Mouse (Mus musculus) embryo, embryonic 10.5 days (tissue): ENCODE results near the gene Cacnb4.

Source experiments
- DNase-seq: peaks from one replicate; pipeline ENCODE4 v3.0.0-alpha.2; 2015; ENCODE audit warnings: low spot score

The Cacnb4 gene

DNA sequence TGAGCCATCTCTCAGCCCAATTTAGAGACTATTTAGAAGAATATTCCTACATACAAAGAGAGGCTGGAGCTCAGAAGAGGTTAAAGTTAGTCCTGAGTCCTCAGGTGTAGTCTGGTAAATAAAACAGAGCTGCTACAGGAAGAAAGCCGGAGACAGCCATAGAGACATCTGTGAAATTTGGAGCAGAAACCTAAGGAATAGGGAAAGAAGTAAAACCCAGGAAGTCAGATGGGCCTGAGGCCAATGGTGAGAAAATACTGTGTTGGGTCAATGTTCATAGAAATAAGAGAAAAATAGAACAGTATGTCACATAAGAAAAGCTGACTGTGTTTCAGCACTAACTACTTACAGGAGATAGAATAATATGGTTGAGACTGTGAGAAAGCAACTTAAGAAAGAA is 155.6 kb downstream of the Cacnb4 start:
- no peak for DNase-seq

DNA sequence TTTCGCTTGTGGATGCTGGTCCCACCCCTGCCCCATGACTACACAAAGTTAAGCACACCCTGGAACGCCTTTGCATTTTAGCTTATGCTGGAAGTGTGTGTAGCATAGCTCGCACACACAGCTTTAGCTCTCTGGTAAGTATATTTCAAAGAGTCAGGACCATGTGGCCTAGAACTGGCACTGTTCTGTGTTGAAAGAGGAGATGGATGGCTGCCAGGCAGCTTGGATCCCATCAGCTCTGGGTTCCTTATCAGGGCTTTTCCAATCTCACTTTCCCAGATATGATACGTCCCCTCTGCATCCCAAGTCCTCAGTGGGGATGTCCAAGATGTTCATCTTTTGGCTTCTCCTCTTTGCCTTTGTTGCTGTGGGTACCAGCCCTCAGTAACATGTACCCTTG is 157.9 kb downstream of the Cacnb4 start:
- no peak for DNase-seq

DNA sequence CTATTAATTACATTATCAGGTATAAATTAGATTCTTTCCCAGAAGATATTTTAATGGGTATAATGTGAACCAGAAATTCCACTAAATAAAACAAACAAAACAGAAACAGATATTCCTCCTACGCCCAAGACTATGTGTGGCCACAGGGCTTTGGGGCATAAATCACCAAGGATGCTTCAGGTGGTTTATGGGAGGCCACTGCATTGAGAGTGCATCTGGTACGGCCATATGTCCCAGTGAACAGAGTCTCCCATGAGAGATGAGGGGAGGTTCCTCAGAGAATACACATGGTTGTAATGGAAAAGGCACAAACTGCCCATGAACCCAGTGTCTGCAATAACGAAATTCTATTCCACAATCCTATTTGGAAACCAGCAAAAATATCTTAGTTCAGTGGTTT is 160.1 kb downstream of the Cacnb4 start:
- no peak for DNase-seq

DNA sequence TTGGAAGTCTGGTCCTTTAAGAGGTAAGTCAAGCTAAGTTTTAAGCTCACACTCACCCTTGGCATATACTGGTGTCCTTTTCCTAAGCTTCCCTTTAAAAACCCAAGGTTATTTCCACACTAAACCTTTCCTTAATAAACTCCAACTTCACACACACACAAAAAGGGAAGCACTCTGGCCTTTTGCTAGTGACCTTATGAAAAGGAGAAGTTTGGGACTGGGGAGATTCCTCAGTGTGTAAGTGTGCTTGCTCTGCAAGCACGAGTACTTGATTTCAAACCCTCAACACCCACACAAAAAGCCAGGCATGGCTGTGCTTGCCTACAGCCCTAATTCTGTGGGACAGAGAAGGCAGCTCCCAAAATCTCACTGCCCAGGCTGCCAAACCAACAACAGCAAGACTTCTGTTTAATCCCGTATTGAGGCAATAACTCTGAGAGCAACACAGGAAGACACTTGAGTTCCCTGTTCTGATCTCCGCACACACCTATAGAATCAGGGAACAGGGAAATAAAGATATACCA is 163.7 kb downstream of the Cacnb4 start:
- no peak for DNase-seq

DNA sequence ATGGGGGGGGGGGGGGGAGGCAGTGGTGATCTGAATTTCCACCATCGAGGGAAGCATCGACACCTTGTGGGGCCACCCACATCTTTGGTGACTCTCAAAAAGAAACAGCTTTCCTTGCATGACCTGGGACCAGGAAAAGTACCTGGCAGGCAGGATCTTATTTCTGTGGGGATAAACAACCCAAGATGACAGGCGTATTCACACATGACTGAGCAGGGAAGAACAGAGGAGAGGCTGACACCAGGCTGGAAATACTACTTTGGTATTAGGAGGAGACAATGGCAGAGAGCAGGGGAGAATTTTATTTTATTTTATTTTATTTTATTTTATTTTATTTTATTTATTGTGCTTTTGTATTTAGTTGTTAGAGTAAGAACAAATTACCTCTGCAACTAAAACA is 164.4 kb downstream of the Cacnb4 start:
- DNase-seq, result no peak

DNA sequence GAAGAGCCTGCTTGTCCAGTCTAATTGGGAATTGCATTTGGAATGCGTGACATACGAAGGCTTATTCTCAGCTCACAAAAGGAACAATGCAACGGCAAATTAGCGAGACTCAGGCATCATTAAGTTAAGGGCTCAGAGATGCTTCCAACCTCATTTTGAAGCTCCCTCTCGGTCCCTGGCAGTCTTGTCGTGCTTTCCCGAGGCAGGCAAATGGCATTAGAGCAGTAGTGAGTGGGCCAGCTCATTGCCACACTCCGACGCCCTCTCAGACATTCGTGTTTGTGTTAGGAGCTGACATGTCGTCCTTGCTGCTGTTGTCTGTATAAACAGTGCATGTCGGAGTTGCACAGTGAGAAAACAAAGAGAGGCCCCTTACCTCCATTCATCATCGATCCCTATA is 164.8 kb downstream of the Cacnb4 start:
- DNase-seq, result peak; percentile 22

DNA sequence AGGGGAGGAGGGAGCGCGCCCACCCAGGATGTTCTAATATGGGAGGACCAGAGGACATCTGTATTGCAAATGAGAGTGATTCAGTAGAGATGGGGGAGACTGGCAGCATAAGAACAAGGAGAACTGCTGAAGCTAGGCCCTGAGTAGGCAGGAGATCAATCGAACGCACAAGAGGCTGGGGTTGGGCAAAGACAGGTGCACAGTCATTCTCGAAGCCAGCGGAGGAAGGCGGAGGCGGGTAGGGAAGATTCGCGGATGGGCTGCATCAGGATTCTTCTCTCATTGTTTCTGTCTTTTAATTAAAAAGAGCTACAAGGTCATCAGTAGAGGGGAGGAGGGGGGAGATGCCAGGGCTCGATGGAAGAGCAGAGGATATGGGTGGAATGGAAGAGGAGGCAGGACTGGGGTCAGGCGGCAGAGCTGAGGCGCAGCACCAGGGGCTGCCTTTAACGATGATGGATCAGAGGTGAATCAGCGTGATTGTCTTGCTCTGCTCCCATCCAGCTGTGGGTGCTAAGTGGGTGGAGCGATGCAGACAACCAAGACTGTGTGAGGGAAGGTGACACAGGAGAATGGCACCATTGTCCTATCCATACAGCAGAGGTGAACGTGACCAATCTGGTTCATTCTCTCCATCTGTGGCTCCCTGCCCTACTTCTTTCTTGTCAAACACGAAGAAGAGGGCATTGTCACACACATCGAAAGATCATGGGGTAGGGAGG is 166.7 kb downstream of the Cacnb4 start:
- DNase-seq, result no peak

DNA sequence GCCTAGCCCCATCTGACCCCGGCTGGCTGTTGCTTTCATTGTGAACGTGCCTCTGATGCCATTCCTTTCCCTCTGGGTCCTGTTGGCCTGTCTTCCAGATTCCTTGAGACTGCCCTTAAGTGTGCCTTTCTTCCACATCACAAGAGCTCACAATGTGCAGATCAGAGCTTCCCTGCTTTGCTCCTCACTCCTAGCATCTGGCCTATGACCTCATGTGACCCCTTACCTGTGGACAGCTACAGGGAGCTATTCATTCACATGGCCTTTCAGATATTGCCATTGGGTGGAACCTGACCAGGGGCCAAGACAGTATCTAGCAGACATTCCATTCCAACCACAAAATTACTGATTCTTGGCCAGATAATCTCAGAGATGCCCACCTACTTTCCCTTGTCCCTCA is 171.5 kb downstream of the Cacnb4 start:
- no peak for DNase-seq

DNA sequence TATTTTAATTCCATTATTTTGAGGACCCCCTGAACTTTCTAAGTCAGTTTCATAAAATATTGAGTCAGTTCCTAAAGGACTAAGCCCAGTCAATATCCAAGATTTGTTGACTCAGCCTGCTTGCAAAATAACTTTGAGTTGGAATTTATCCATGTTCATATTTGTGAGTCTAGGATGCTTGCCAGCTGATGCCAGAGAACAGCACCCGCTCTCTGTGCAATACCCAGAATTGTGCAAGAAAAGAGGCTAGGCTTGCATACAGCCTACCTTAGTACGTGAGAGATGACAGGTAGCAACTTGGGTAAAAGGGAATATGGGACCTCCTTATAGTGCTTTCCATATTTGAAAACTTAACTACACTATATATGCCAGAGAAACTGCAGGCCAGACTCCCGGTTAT is 171.9 kb downstream of the Cacnb4 start:
- DNase-seq, result no peak

DNA sequence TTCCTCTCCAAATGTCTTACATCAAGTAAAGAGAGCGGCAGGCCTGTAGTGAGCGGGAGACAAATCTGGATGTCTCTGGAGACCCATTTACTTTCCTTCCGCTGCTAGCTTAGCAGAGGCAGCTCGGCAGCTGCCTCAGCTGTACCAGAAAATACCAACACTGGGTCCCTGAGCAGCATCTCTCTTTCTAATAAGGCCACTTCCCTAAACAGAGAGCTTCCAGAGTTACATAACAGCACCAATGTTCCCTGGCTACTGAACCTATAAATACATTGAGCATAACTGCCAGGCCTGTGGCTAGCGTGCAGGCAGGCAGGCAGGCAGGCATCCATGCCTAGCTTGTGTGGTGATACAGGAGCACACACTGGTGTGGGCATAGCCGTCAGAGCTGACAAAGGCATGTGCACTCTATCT is 176.8 kb downstream of the Cacnb4 start:
- DNase-seq, result no peak

DNA sequence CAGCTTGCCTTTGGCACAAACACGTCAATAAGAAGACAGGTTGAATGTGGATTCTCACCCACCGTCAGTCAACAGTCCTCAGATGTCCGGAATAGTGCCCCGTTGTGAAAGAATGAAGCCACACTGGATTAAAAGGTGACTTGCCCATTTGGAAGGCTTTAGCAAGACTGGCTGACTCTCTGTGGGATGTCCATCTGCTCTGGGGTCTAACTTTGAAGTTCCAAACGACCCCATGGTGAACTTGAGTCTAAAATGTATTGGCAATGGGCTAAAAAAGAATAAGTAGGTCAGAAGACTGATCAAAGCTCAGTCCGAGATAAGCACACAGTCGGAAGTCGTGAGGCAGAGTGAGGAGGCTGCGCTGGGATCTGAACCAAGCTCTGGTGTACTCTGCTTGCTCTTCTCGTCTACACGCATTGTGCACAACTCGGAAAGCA is 177.5 kb downstream of the Cacnb4 start:
- no peak for DNase-seq

DNA sequence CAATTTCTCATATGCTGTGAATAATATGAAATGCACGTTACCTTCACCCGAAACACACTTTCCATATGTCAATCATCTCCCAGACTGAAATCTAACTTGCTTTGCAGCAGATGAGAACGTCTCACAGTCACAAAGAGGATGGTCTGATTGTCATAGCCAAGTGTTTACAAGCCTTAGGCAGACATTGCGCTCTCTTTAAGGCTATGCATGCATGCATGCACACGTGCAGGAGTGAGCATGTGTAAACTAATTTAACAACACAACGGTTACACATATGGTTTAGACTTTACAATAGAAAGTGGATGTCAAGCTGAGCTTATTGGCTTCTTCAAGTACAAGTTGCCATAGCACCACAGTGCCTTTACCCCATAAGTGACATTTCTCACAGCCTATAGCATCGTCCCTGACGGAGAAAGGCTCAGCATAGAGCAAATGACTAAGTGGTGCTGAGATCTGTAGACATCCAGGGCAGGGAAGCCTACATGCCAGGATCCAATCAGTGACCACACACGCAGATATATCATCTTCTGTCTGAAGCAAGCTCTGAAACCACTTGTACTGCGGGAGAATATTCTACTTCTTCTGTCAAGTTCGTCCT is 181.4 kb downstream of the Cacnb4 start:
- no peak for DNase-seq

DNA sequence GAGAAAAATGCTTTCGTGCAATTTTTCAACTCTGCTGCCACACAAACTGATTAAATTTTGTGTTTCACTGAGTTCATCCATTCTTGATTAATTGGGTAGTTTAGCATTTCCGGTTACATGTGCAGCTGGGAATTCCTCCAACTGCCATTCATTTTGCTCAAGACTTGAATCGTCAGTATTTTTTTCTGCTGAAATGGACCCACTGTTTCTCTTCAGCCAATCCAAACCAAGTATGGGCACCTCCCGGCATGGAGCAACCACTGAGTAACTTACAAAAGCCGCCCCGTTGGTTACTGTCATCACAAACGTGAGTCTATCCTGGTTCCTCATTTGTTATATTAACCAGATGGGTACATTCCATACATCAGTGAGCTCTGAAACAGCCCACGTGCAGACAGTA is 182.4 kb downstream of the Cacnb4 start:
- no peak for DNase-seq

DNA sequence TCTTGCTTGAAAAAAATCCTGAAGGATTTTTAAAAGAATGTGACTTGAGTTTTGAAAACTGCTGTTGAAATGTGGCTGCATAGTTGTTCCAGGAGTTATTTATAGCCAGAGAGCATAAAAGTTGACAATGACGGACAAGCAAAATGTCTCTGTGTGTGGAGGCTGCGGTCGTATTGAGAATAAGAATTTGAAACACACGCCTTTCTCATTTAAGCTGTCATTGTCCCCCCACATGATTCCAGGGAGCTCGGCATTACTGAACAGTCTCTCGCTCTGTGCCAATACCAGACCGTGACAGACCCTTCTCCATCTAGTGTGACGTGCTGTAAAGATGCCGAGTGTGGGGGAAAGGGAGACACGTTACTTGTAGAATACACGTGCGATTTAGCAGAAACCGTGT is 183.8 kb downstream of the Cacnb4 start:
- no peak for DNase-seq

DNA sequence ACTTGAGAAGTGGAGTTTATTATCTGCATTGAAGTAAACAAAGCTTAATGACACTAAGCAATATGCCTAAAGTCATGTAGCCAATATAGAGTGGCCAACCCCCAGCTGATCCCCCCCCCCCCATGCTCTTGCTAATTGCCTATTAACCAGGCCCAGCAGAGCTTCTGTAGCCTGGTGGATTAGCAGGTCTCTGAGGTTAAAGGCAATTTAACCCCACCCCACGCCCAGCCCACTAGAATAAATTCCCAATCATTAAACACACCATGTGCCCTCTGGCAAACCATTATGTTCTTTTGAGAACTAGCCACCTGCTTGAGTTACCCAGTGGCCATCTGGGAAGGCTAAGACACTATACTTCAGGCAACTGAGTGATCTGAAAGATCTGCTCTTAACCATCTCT is 186.8 kb downstream of the Cacnb4 start:
- peak; percentile 27 for DNase-seq

DNA sequence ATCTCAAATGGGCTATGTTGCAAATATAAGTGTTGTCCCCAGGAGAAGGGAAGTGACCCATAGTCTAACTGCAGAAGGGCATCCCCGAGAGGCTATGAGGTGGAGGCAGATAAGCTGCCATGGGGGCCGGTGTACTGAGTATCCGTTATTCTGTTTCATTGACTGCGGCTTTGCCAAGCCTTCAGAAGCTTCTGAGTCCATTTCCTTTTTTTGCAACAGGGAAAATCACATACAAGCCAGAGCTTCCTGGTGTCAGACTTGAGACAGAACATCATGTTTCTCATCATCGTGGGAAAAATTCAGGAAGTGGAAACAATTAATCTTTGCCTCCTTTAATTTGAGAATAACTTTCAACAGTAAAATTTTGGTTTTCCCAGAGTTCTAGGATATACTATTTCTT is 193.1 kb downstream of the Cacnb4 start:
- no peak for DNase-seq

DNA sequence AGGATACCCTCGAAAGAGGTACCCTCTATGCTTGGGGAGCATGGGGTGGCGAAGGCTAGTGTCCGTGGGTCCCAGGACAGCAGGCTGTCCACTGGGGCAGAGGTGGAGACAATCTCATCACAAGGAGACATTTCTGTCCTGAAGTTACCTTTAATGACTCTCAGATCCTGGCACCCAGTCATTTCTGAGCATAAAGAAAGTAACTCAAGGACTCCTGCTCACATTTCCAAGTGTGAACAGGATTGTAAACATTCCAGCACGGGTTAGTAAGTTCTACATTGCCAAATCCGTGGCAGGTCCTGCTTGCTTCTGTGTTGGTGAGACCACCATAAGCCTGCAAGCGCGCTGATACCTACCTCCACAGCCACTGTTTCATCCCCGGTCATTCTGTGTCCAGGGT is 196.2 kb downstream of the Cacnb4 start:
- no peak for DNase-seq

DNA sequence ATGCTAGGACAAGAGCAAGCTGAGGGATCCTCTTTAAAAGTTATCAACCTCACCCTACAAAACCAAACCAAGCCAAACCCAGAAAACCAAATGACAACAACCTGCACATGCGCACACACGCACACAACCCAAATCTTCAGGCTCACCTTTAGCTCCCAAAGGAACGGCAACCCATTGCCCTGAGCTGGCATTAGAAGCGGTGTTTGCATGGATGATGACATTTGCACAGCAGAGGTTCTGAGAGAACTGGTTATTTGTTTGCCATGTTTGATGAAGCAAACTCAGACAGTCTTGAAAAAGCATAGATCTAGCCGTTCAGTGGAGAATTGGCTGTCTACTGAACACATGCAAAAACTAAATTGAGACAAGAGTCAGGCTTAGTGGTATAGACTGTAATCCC is 198.1 kb downstream of the Cacnb4 start:
- DNase-seq, result no peak

DNA sequence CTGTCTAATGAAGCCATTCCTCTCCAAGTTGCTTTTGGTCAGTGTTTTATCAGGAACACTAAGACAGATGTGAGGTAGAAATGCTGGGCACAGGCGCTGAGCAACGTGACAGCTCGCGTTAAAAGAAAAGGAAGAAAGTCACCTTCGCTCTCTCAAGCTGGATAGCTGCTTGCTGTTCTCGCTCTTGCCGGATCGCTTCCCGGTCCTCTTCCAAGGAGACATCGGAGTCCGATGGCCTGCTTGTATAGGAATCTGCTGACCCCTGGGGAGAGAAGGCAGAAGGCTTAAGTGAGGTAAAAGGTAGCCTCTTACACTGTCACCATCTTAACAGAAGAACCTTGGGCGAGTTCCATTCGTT is 199.1 kb downstream of the Cacnb4 start:
- DNase-seq, result no peak

DNA sequence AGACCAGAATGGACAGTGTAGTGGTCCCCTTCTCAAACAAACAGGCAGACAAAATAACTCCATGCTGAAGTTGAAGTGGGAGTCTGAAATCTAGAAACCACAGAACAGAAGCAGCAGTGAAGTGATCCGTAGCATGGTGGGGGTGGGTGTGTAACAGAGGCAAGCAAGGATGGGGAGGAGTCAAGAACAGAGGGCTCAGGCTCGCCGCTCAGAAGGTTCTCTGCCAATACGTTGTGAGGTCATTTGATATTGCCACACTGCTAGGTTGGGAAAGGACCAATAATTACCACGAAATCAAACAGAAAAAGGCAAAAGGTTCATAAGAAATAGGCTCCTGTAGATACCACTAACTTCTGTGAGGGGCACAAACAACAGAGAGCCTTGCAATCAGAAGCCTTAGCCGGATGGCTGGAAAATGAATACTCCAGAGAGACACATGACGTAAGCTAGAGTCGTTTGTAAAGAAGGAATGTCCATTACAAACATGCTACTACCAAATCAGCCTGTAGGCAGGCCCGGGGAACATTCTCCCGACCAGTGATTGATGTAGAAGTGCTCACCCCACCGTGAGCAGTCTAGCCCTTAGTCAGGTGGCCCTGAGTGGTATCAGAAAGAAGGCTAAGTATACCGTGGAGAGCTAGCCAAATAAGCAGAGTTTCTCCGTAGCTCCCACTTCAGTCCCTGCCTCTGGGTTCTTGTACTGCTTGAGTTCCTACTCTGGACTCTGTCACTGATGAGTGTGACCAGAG is 199.7 kb downstream of the Cacnb4 start:
- DNase-seq, result no peak

DNA sequence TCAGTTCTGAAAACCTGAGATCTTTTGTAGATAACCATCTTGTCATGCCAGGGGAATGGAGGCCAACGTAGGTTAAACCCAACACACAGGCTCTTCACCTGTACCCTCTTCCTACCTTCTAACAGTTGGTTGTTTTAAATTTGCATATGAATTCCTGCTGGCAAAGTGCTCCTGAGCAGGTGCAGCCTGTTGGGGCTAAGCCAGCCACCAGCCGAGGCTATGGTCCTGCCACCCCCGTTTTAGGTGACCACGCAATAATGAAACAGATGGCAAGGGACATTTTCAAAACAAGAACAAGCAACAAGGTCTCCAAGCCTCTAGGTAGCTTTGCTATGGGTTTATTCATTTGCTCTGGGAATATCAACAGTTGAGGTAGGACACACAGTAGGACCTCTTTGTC is 200.8 kb downstream of the Cacnb4 start:
- no peak for DNase-seq

DNA sequence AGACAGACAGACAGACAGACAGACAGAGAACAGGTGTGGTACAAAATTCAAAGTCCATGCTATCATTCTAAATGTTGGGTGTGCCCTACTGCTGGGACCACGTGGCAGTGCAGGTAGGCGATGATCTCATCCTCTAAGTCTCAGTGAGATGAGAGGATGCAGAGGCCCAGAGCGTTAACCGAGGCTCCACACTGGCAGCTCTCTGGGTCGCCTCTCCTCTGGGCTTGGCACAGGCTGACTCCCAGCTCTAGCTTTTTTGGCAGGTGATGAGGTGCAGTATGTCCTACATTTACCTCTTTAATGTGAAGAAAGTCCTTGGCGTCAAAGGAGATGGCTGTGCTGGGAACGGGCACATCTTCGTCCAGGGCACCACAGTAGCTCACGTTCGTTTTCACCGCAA is 202.1 kb downstream of the Cacnb4 start:
- no peak for DNase-seq

DNA sequence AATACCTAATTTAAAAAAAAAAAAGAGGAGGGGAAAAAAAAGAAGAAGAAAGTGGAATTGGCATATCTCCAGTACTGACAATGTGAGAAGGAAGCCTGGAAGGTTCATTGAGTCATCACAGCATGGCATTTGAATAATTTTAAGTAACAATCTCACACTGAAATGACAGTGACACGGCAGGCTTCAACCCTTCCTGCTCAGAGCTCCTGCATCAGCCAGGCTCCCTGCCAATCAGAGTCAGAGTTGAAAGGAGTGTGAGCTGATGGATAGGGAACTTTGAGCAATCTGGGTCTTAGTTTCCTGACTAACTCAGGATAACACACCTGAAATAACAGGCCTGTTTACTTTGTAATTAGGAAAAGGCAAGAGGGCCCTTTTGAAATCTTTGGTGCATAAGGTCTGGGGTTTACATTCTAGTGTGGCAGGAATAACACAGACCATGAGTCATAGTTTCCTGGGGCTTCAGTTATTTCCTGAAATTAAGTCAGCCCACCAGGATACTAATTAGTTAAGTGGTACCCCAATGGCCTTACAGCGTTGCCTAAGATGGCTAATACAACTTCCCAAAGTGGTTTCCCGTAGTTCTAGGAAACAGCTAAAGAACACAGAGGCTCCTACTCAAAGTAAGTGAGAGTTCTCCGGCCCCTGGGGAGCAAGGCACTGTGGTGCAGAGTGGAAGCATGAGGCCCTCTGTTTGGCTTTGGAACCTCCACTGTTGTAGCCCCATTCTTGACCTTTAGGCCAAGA is 204.9 kb downstream of the Cacnb4 start:
- DNase-seq, result peak; percentile 64
